Mouse (Mus musculus): ENCODE results near the gene Ghdc. TPM values are rescaled to one million over a fixed set of nuclear protein-coding genes. Genes with fewer than 3 reads are reported as not detected.
A peak's percentile ranks its signal among the peaks of the same experiment; 100 is the strongest.

The Ghdc gene
- total and polyA plus RNA-seq, 3 experiments = 5.7 to 9.2 TPM; not detected in 1

DNA sequence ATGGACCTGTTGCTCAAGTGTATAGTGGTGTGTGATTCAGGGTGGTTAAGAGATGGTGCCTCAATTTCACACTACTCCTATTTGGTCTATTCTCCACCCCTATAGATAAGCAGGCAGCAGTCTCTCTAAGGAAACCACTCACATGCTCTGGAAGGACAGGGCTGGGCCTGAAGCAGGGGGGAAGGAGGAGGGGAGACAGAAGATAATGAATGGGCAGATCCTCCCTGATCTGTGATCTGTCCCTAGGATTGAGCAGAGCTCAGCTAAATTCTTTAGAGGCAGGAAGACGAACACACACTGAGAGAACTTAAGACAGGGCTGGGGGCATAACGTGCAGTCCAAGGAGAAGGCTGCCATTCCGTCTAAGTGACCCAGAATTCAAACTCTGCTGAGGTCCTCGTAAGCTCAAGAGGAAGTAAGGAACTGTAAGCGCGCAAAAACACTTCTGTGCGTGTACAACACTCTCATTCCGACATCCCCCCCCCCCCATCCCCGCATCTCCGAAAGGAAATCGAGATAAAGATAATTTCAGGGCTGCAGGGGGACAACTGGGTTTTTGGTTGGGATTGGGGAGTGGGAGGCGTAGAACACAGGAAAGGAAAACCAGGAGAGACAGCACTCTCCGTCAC, 33.5 kb downstream of the Ghdc start (continued):
- TF ChIP-seq POLR2A (IDR thresholded peaks at IDR 0.05; ENCODE audit: control insufficient read depth in 1 of 2, insufficient read depth in 1 of 2, low read depth in 1 of 2, low read length in 2 of 2, poor library complexity in 1 of 2) = peak in 1 of 2 experiments; percentile 95; a peak in 3 of 4 replicates
- TF ChIP-seq HCFC1 (IDR thresholded peaks at IDR 0.05; ENCODE audit: low read depth, low read length) = peak; percentile 78
- peak; percentile 81; the same call in 1 of the 2 replicates for TF ChIP-seq BHLHE40 (IDR thresholded peaks at IDR 0.05; ENCODE audit: borderline replicate concordance, low read depth, low read length)
- peak; percentile 89 for TF ChIP-seq MAX (IDR thresholded peaks at IDR 0.05; ENCODE audit: low read length)
- peak; percentile 94 for TF ChIP-seq TBP (IDR thresholded peaks at IDR 0.05; ENCODE audit: low read depth, low read length)
- no peak for TF ChIP-seq MEF2A (IDR thresholded peaks at IDR 0.05; ENCODE audit: extremely low read depth, insufficient replicate concordance, low read depth, low read length, poor library complexity, severe bottlenecking)
- TF ChIP-seq MYC (IDR thresholded peaks at IDR 0.05; ENCODE audit: low read depth, low read length) = peak; percentile 94

DNA sequence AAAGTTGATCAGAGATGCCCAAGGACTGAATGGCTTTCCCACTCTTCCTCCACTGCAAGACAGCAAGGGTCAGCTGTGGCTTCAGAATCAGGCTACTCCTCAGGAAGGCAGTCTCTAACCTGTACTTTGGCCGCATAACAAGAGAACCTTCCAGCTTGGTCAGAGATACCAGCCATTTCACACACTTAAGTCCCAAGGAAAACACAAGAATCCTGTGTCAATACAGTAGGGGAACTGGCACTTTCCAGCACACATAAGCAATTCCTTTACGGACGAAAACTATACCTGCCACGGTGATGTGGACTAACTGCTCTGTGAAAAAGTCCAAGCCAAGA, 34.0 kb downstream of the Ghdc start:
- no peak for TF ChIP-seq RCOR1 (IDR thresholded peaks at IDR 0.05; ENCODE audit: low read depth, low read length)
- peak; percentile 22; the same call in 1 of the 2 replicates for TF ChIP-seq CHD1 (IDR thresholded peaks at IDR 0.05; ENCODE audit: low read depth, low read length)
- Histone ChIP-seq H3K79me2 (ENCODE audit: control insufficient read depth, insufficient read depth, low read length, poor library complexity) (peaks cover 59% of the 10 kb centered on the region), H3K9ac (ENCODE audit: control insufficient read depth, low read depth, low read length, poor library complexity, severe bottlenecking) (peak overlapping the region; percentile 83), H3K27me3 (ENCODE audit: control insufficient read depth in 1 of 2, insufficient read depth in 2 of 2, low read length in 2 of 2) (no peaks in the 10 kb centered on the region), H3K4me1 (ENCODE audit: control insufficient read depth in 1 of 2, insufficient read depth in 2 of 2, low read length in 2 of 2) (peaks cover 2 to 24% of the 10 kb centered on the region in 2 experiments; a peak in 3 of 4 replicates), H3K4me3 (ENCODE audit: control insufficient read depth in 1 of 2, insufficient read depth in 1 of 2, low read depth in 2 of 2, low read length in 2 of 2) (peak overlapping the region; percentile 67 to 77), H3K27ac (ENCODE audit: control insufficient read depth, low read depth, low read length) (peak overlapping the region; percentile 85), H3K36me3 (ENCODE audit: control insufficient read depth in 1 of 2, insufficient read depth in 2 of 2, low read length in 2 of 2) (peaks cover 7 to 34% of the 10 kb centered on the region in 2 experiments), H3K9me3 (replicated peaks; ENCODE audit: insufficient read depth, low read length) (no peaks in the 10 kb centered on the region)
- no peak for DNase-seq (ENCODE audit: low read depth, low spot score)

DNA sequence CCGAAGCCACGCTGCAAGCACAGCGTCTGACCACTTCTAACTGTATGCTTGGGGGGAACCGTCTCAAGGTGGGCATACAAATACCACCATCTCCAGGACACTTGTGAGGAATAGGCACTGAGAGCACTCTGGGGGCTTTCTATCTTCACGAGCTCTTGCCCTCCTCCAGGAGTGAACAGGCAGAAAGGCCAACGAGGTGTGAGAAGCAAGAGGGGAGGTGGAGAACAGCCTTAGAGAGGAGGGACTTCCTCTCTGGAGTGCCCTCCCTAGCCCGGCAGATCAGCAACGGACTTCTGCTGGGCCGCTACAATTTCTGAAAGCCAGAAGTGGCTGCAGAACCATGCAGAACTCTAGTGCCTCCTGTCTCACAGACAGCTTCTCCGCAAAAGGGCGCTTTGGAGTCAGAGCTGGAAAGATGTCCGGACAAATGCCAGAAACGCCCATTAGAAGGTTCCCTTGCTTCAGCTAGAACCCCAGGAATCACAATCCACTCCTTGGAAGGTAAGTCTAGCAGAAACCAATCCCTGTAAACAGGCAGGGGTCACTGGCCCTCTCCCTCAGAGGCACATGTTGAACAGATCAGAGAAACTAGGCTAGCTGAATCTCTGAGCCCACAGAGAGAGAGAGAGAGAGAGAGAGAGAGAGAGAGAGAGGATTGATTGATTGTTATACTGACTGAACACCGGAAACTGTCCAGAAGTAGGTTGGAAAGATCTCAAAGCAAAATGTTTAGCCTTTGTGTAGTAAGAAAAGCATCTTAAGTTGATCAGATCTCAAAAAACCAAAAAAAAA, 34.6 kb downstream of the Ghdc start:
- Histone ChIP-seq H3K79me2 (ENCODE audit: control insufficient read depth, insufficient read depth, low read length, poor library complexity) (peaks cover 65% of the 10 kb centered on the region), H3K36me3 (ENCODE audit: control insufficient read depth in 1 of 2, insufficient read depth in 2 of 2, low read length in 2 of 2) (peaks cover 7 to 38% of the 10 kb centered on the region in 2 experiments), H3K4me3 (ENCODE audit: control insufficient read depth in 1 of 2, insufficient read depth in 1 of 2, low read depth in 2 of 2, low read length in 2 of 2) (peak overlapping the region; percentile 67 to 77), H3K27ac (ENCODE audit: control insufficient read depth, low read depth, low read length) (peak overlapping the region; percentile 85), H3K9ac (ENCODE audit: control insufficient read depth, low read depth, low read length, poor library complexity, severe bottlenecking) (peak overlapping the region; percentile 83), H3K4me1 (ENCODE audit: control insufficient read depth in 1 of 2, insufficient read depth in 2 of 2, low read length in 2 of 2) (peaks cover 2 to 25% of the 10 kb centered on the region in 2 experiments), H3K9me3 (replicated peaks; ENCODE audit: insufficient read depth, low read length) (no peaks in the 10 kb centered on the region), H3K27me3 (ENCODE audit: control insufficient read depth in 1 of 2, insufficient read depth in 2 of 2, low read length in 2 of 2) (no peaks in the 10 kb centered on the region)
- peak; percentile 81 for DNase-seq (ENCODE audit: low read depth, low spot score)
- TF ChIP-seq ZMIZ1 (IDR thresholded peaks at IDR 0.05; ENCODE audit: low read depth, low read length) (0 out of 2 replicates have a peak, but pooled peaks have one; percentile 55), TBP (IDR thresholded peaks at IDR 0.05; ENCODE audit: low read depth, low read length) (peak; percentile 45; the same call in 1 of the 2 replicates), KAT2A (conservative IDR thresholded peaks at IDR 0.05; ENCODE audit: low read depth, low read length) (no peak), USF2 (IDR thresholded peaks at IDR 0.05; ENCODE audit: borderline replicate concordance in 1 of 2, insufficient read depth in 1 of 2, low read depth in 1 of 2, low read length in 2 of 2) (no peak), ZNF384 (IDR thresholded peaks at IDR 0.05; ENCODE audit: low read depth, low read length) (no peak), TCF12 (IDR thresholded peaks at IDR 0.05; ENCODE audit: low read depth, low read length) (no peak), NELFE (IDR thresholded peaks at IDR 0.05; ENCODE audit: low read depth, low read length) (peak; percentile 40; the same call in 1 of the 2 replicates), MXI1 (IDR thresholded peaks at IDR 0.05; ENCODE audit: low read depth, low read length) (peak; percentile 8; the same call in 1 of the 2 replicates), HCFC1 (IDR thresholded peaks at IDR 0.05; ENCODE audit: low read depth, low read length) (peak; percentile 63), POLR2A (IDR thresholded peaks at IDR 0.05; ENCODE audit: control insufficient read depth in 1 of 2, insufficient read depth in 1 of 2, low read depth in 1 of 2, low read length in 2 of 2, poor library complexity in 1 of 2) (peak; percentile 52 to 76; a peak in 2 of 4 replicates), ETS1 (IDR thresholded peaks at IDR 0.05; ENCODE audit: low read depth, low read length) (no peak; the same call in 1 of the 2 replicates), UBTF (IDR thresholded peaks at IDR 0.05; ENCODE audit: borderline replicate concordance, insufficient read depth, low read depth, low read length) (no peak), E2F4 (IDR thresholded peaks at IDR 0.05; ENCODE audit: borderline replicate concordance, low read depth, low read length) (no peak), EP300 (IDR thresholded peaks at IDR 0.05; ENCODE audit: low read depth in 1 of 2, low read length in 2 of 2) (peak; percentile 5 to 36; a peak in 2 of 4 replicates), SIN3A (IDR thresholded peaks at IDR 0.05; ENCODE audit: low read length) (peak; percentile 88), MYC (IDR thresholded peaks at IDR 0.05; ENCODE audit: low read depth, low read length) (peak; percentile 6; the same call in 1 of the 2 replicates), POLR2AphosphoS5 (IDR thresholded peaks at IDR 0.05; ENCODE audit: borderline replicate concordance, low read depth, low read length) (no peak), MAZ (IDR thresholded peaks at IDR 0.05; ENCODE audit: low read depth, low read length) (0 out of 2 replicates have a peak, but pooled peaks have one; percentile 54), RAD21 (IDR thresholded peaks at IDR 0.05; ENCODE audit: low read depth, low read length) (no peak)

Data from MEL (cell line).